Mouse (Mus musculus) neutrophil, adult 59 days (primary cell): ENCODE data around the gene Olfr465-ps1. TPM values are rescaled to one million over a fixed set of nuclear protein-coding genes. Genes with fewer than 3 reads are reported as not detected.

Experiments used
- total RNA-seq, 2 experiments: library from RNA; stranded (reverse); gene quantifications; 1 replicate in 1 of 2; 2 replicates in 1 of 2; pipeline ENCODE4 v1.2.4; 2023

The Olfr465-ps1 gene
- not detected for total RNA-seq

DNA sequence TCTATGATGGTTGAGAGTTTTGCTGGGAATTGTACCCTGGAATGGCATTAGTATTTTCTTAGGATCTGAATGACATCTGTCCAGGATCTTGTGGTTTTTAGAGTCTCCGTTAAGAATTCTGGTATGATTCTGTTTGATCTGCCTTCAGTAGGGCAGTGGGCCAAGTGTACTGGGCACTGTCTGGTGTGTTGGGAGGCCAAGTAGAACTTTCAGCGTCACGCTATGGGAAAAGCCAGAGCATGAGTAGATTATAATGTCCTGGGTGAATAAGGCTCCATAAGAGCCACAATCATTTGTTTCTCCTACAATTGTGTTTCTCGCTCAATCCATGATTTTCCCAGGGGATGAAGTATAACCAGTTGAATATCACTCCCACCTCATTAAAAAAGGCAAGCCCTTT is at the start of gene Olfr465-ps1:
Gene Olfr465-ps1 (plus strand): TSS at position 301 of the 400 bp plus-strand sequence.

DNA sequence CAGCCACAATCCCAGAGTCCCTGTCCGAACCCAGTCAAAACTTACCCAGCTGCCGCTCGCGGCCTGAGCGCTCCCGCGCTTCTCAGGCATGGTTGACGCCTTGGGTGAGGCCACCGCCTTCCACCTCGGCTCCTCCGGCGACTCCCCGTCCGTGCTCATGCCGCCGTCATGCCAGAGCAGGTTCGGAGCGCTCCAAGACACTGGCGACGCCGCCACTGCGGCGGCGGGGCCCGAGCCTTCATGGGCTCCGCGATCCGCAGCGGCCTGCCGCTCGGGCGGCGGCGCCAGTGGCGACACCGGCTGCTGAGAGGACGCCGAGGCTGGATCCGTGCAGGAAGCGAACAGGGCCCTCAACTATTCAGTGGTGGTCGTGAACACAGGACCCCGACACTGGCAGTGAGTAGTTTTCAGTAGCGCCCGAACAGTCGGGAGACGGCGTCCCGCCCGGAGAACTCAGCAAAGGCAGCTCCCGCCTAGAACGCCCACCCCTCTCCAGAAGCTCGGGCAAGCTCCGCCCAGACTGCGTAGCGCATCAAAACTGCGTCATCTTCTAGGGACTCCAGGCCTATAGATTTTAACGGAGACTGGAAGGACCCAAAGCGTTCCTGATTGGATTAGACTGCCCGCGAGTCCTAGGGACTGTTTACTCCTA is 25.3 kb upstream of the Olfr465-ps1 start, which contains the start of gene Mfsd14b:
Gene Mfsd14b (minus strand): TSS at position 517 of the 652 bp plus-strand sequence.

DNA sequence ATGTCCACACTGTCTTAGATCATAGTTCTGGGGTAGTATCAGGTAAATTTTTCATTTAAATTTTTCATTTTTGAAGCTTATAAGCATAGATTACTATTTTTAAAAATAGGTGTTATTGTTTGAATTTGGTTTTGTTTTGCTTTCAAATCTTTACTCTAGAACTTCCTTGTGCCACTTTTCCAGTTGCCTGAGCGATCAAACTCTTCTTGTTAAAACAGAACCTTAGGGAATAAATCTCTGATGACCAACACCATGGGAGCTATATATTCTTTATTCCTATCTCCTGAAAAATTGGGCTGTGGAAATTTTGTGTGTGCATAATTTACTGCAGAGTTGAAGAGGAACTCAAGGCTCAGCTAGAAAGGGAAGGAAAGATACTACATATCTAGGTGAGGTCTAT is 12.1 kb downstream of the Olfr465-ps1 start, which contains the start of gene Olfr466:
Gene Olfr466 (plus strand): TSS at position 301 of the 400 bp plus-strand sequence.

Other genes starting within 250 kb of the Olfr465-ps1 start
- gene Cntnap3, start 234.1 kb upstream of the Olfr465-ps1 start, total RNA-seq: not detected
- not detected for gene Spata31, start 220.7 kb upstream of the Olfr465-ps1 start, total RNA-seq
- not detected for gene Spata31d1c, start 105.0 kb upstream of the Olfr465-ps1 start, total RNA-seq
- gene Prss47, start 85.3 kb upstream of the Olfr465-ps1 start, total RNA-seq: not detected
- gene Mfsd14b, start 25.1 kb upstream of the Olfr465-ps1 start, total RNA-seq: 100 to 1,000 TPM; 188 TPM
- gene Olfr466, start 12.2 kb downstream of the Olfr465-ps1 start, total RNA-seq: not detected
- gene Nlrp4f, start 67.9 kb downstream of the Olfr465-ps1 start, total RNA-seq: not detected
- not detected for gene Gm10775, start 121.5 kb downstream of the Olfr465-ps1 start, total RNA-seq
- 10 to 100 TPM; 12.0 to 15.2 TPM for gene Zfp369, start 140.7 kb downstream of the Olfr465-ps1 start, total RNA-seq